Mouse (Mus musculus) midbrain, embryonic 12.5 days (tissue): ENCODE results near the gene Rap1gap2. TPM values are rescaled to one million over a fixed set of nuclear protein-coding genes. Genes with fewer than 3 reads are reported as not detected.

ENCODE experiments used
- ATAC-seq: fragments of 200-750 bp; cut with Nextera tagmentation; 2 replicates; pipeline ENCODE4 v1.8.0; 2017; ENCODE audit warnings: low read depth, moderate TSS enrichment, moderate library complexity; ENCODE audit not compliant: low FRiP score
- H3K27ac ChIP-seq: fragments of 300-500 bp; sonication (generic); replicated peaks from 2 replicates; pipeline ENCODE4 v1.5.1; 2016; ENCODE audit warnings: mild to moderate bottlenecking
- H3K27me3 ChIP-seq: fragments of 300-500 bp; sonication (generic); 2 replicates; pipeline ENCODE4 v1.6.1; 2016; ENCODE audit warnings: mild to moderate bottlenecking
- H3K36me3 ChIP-seq: fragments of 300-500 bp; sonication (generic); 2 replicates; pipeline ENCODE4 v1.6.1; 2016
- H3K4me1 ChIP-seq: fragments of 300-500 bp; sonication (generic); 2 replicates; pipeline ENCODE4 v1.6.1; 2016
- H3K4me2 ChIP-seq: fragments of 300-500 bp; sonication (generic); replicated peaks from 2 replicates; pipeline ENCODE4 v1.6.1; 2016; ENCODE audit warnings: mild to moderate bottlenecking, moderate library complexity
- H3K4me3 ChIP-seq: fragments of 300-500 bp; sonication (generic); 2 replicates; pipeline ENCODE4 v1.5.1; 2016; ENCODE audit warnings: mild to moderate bottlenecking
- H3K9ac ChIP-seq: fragments of 300-500 bp; sonication (generic); replicated peaks from 2 replicates; pipeline ENCODE4 v1.6.1; 2016; ENCODE audit warnings: mild to moderate bottlenecking, moderate library complexity
- H3K9me3 ChIP-seq: fragments of 300-500 bp; sonication (generic); 2 replicates; pipeline ENCODE4 v1.6.1; 2016; ENCODE audit warnings: mild to moderate bottlenecking
- WGBS: fragments of 180-500 bp; shearing (Covaris S2); methylation state at CpG from one replicate; pipeline ENCODE4 v1.1.7; 2016; 5-methylcytosine and 5-hydroxymethylcytosine counted together
- polyA plus RNA-seq: library from polyadenylated mRNA; unstranded; fragments of >200 nt; fragmentation: Nextera tagmentation; extraction: Ambion mirVana; gene quantifications from 2 replicates; pipeline ENCODE4 v1.2.1, GENCODE M21; 2016

The Rap1gap2 gene
- polyA plus RNA-seq, 1 experiment from 2014 or later, result 6.1 TPM

- no peak overlapping the region for H3K9ac ChIP-seq
- no peak overlapping the region for H3K4me3 ChIP-seq
- no peaks in the 10 kb centered on the region for H3K36me3 ChIP-seq
- no peaks in the 10 kb centered on the region for H3K4me1 ChIP-seq
- no peak overlapping the region for H3K27ac ChIP-seq
- 78% methylated on average over 3 of the region's 3 CpGs for WGBS
- no peaks in the 10 kb centered on the region for H3K9me3 ChIP-seq
- no peak overlapping the region for H3K4me2 ChIP-seq
- no peak for ATAC-seq
- no peaks in the 10 kb centered on the region for H3K27me3 ChIP-seq
These were observed 122.8 kb downstream of the Rap1gap2 start for GRCm38 (mm10) chr11:74487952-74488351.

- H3K36me3 ChIP-seq, result no peaks in the 10 kb centered on the region
- H3K4me1 ChIP-seq, result no peaks in the 10 kb centered on the region
- no peak overlapping the region for H3K4me3 ChIP-seq
- H3K4me2 ChIP-seq, result no peak overlapping the region
- ATAC-seq, result no peak
- H3K9ac ChIP-seq, result no peak overlapping the region
- no peaks in the 10 kb centered on the region for H3K27me3 ChIP-seq
- no peak overlapping the region for H3K27ac ChIP-seq
- H3K9me3 ChIP-seq, result no peaks in the 10 kb centered on the region
- WGBS, result 88% methylated on average over 7 of the region's 7 CpGs
These were observed 125.1 kb downstream of the Rap1gap2 start for GRCm38 (mm10) chr11:74485435-74486217.

GRCm38 (mm10) chr11:74483871-74484270, 126.8 kb downstream of the Rap1gap2 start:
- no peak for ATAC-seq
- Histone ChIP-seq H3K4me1 (0 out of 2 replicates have a peak, but pooled peaks cover 2% of the 10 kb centered on the region), H3K9me3 (no peaks in the 10 kb centered on the region), H3K36me3 (no peaks in the 10 kb centered on the region), H3K9ac (no peak overlapping the region), H3K4me2 (no peak overlapping the region), H3K27me3 (no peaks in the 10 kb centered on the region), H3K27ac (no peak overlapping the region), H3K4me3 (no peak overlapping the region)
- WGBS, result 93% methylated on average over 5 of the region's 5 CpGs

- no peak for ATAC-seq
- H3K4me3 ChIP-seq, result no peak overlapping the region
- H3K4me2 ChIP-seq, result no peak overlapping the region
- H3K27ac ChIP-seq, result no peak overlapping the region
- 80% methylated on average over 6 of the region's 6 CpGs for WGBS
- no peak overlapping the region for H3K9ac ChIP-seq
- no peaks in the 10 kb centered on the region for H3K9me3 ChIP-seq
- H3K36me3 ChIP-seq, result no peaks in the 10 kb centered on the region
- no peaks in the 10 kb centered on the region for H3K27me3 ChIP-seq
- 0 out of 2 replicates have a peak, but pooled peaks cover 2% of the 10 kb centered on the region for H3K4me1 ChIP-seq
These were observed 127.4 kb downstream of the Rap1gap2 start for GRCm38 (mm10) chr11:74483153-74483817.

GRCm38 (mm10) chr11:74481797-74482196, 128.9 kb downstream of the Rap1gap2 start:
- 0 out of 2 replicates have a peak, but pooled peaks cover 2% of the 10 kb centered on the region for H3K4me1 ChIP-seq
- no peak for ATAC-seq
- no peak overlapping the region for H3K4me3 ChIP-seq
- no peaks in the 10 kb centered on the region for H3K9me3 ChIP-seq
- WGBS, result 70% methylated on average over 5 of the region's 5 CpGs
- no peak overlapping the region for H3K4me2 ChIP-seq
- no peak overlapping the region for H3K9ac ChIP-seq
- no peaks in the 10 kb centered on the region for H3K36me3 ChIP-seq
- H3K27ac ChIP-seq, result no peak overlapping the region
- no peaks in the 10 kb centered on the region for H3K27me3 ChIP-seq

- H3K27me3 ChIP-seq, result no peaks in the 10 kb centered on the region
- no peak overlapping the region for H3K9ac ChIP-seq
- H3K4me3 ChIP-seq, result no peak overlapping the region
- 0 out of 2 replicates have a peak, but pooled peaks cover 2% of the 10 kb centered on the region for H3K4me1 ChIP-seq
- WGBS, result 87% methylated on average over 5 of the region's 5 CpGs
- no peaks in the 10 kb centered on the region for H3K9me3 ChIP-seq
- H3K27ac ChIP-seq, result no peak overlapping the region
- ATAC-seq, result no peak
- H3K36me3 ChIP-seq, result no peaks in the 10 kb centered on the region
- H3K4me2 ChIP-seq, result no peak overlapping the region
These were observed 130.9 kb downstream of the Rap1gap2 start for GRCm38 (mm10) chr11:74479715-74480289.

- H3K4me2 ChIP-seq, result no peak overlapping the region
- no peak for ATAC-seq
- 0 out of 2 replicates have a peak, but pooled peaks cover 2% of the 10 kb centered on the region for H3K4me1 ChIP-seq
- no peak overlapping the region for H3K4me3 ChIP-seq
- no peaks in the 10 kb centered on the region for H3K27me3 ChIP-seq
- H3K9me3 ChIP-seq, result no peaks in the 10 kb centered on the region
- no peak overlapping the region for H3K27ac ChIP-seq
- no peaks in the 10 kb centered on the region for H3K36me3 ChIP-seq
- no peak overlapping the region for H3K9ac ChIP-seq
- 85% methylated on average over 2 of the region's 2 CpGs for WGBS
These were observed 131.8 kb downstream of the Rap1gap2 start for GRCm38 (mm10) chr11:74478877-74479276.

- no peak overlapping the region for H3K4me3 ChIP-seq
- H3K27me3 ChIP-seq, result no peaks in the 10 kb centered on the region
- H3K9me3 ChIP-seq, result no peaks in the 10 kb centered on the region
- H3K4me2 ChIP-seq, result no peak overlapping the region
- 85% methylated on average over 10 of the region's 10 CpGs for WGBS
- H3K9ac ChIP-seq, result no peak overlapping the region
- H3K4me1 ChIP-seq, result peaks cover 9% of the 10 kb centered on the region; the same call in 1 of the 2 replicates
- no peak overlapping the region for H3K27ac ChIP-seq
- ATAC-seq, result no peak
- no peaks in the 10 kb centered on the region for H3K36me3 ChIP-seq
These were observed 138.0 kb downstream of the Rap1gap2 start for GRCm38 (mm10) chr11:74472671-74473070.

GRCm38 (mm10) chr11:74468195-74468594, 142.5 kb downstream of the Rap1gap2 start:
- no peak overlapping the region for H3K4me2 ChIP-seq
- peaks cover 14% of the 10 kb centered on the region; the same call in 1 of the 2 replicates for H3K4me1 ChIP-seq
- H3K27ac ChIP-seq, result peak overlapping the region; percentile 76
- WGBS, result 28% methylated on average over 6 of the region's 6 CpGs
- H3K9me3 ChIP-seq, result no peaks in the 10 kb centered on the region
- H3K4me3 ChIP-seq, result no peak overlapping the region
- ATAC-seq, result peak; percentile 66
- H3K36me3 ChIP-seq, result no peaks in the 10 kb centered on the region
- H3K9ac ChIP-seq, result no peak overlapping the region
- no peaks in the 10 kb centered on the region for H3K27me3 ChIP-seq

GRCm38 (mm10) chr11:74465712-74466111, 145.0 kb downstream of the Rap1gap2 start:
- Histone ChIP-seq H3K4me3 (no peak overlapping the region), H3K27me3 (no peaks in the 10 kb centered on the region), H3K9me3 (no peaks in the 10 kb centered on the region), H3K9ac (no peak overlapping the region), H3K36me3 (no peaks in the 10 kb centered on the region), H3K4me2 (no peak overlapping the region), H3K4me1 (peaks cover 14% of the 10 kb centered on the region; the same call in 1 of the 2 replicates), H3K27ac (no peak overlapping the region)
- WGBS, result 45% methylated on average over 7 of the region's 7 CpGs
- no peak for ATAC-seq

- H3K4me3 ChIP-seq, result no peak overlapping the region
- H3K9me3 ChIP-seq, result no peaks in the 10 kb centered on the region
- no peaks in the 10 kb centered on the region; the same call in 1 of the 2 replicates for H3K27me3 ChIP-seq
- no peak overlapping the region for H3K9ac ChIP-seq
- H3K4me2 ChIP-seq, result no peak overlapping the region
- no peak overlapping the region for H3K27ac ChIP-seq
- WGBS, result 81% methylated on average over 10 of the region's 10 CpGs
- ATAC-seq, result no peak
- peaks cover 14% of the 10 kb centered on the region; the same call in 1 of the 2 replicates for H3K4me1 ChIP-seq
- no peaks in the 10 kb centered on the region for H3K36me3 ChIP-seq
These were observed 146.3 kb downstream of the Rap1gap2 start for GRCm38 (mm10) chr11:74464181-74464977.
